Mouse (Mus musculus) cerebellum, adult 18-20 months (tissue): ENCODE data around the gene Prr11.

ENCODE experiments used
- DNase-seq, 2 experiments: peaks; one replicate each; pipeline ENCODE4 v3.0.0; 2021

Prr11 gene

DNA sequence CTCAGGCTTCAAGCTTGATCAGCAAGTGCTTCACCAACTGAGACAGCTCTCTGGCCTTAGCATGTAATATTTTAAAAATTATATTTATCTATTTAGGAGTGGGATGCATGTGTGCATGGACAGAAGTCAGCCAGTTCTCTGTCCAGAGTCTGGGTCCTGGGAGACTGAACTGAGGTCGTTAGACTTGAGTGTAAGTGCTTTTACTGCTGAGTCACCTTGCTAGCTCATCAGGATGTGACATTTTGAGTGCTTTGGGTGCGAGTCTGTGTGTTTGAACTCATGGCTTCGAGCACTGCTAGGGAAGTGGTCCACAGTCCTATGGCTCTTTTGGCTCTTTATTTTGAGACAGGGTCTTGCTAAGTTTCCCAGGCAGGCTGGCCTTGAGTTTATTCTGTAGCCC is 65.5 kb downstream of the Prr11 start:
- DNase-seq = no peak

DNA sequence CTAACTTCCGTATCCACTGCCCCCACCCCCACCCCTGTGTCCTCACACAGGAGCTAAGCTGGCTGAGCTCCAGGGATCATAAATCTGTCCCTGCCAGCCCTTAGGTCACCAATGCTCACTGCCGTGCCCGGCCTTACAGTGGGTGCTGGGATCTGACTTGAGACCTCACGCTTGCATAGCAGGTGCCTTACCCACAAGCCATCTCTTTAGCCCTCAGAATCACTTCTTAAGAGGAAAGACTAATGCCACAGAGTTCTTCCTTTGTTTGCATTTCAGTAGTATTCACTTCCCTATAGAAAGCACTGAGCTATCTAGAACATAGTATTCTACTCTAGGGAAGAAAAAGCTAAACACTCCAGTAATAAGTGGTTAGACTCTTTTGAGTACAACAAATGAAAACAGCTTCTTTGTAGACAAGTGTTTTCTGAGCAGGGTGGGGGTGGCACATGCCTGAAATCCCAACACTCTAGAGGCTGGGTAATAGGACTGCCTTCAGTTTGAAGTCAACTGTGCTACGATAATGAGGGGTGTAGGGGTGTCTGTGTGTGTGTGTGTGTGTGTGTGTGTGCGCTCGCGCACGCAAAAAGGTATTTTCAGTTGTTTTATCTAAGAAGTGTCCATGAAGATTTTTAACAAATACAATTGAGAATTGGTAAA is 69.1 kb downstream of the Prr11 start:
- DNase-seq = no peak
